In the genomic region with DNA sequence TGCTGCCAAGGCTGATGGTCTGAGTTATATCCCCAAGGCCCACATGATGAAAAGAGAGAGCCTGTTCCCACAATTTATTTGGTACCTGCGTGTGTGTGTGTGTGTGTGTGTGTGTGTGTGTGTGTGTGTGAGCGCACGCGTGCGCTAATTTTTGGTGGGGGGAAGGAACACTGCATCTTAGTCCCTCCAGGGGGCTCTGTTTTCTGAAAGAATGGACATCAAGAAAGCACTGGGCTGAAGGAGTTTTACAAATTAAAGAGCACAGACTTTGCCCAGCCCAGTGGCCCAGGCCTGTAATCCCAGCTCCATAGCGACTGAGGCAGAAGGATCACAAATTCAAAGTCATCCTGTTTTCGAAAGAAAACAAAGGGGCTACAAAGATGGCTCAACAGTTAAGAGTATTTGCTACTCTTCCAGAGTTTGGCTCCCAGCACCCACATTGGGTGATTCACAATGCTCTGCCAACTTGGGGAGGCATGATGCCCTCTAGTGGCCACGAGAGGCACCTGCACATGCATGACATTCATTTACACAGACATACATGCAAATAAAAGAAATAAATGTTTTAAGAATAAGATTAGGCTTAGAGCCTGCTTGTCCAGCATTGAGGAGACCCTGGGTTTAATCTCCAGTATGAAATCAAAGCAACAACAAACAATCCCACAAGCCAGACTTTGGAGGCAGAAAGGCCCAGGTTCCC, we compare ENCODE assay signal across 10 mouse cellular contexts. TPM values are rescaled to one million over a fixed set of nuclear protein-coding genes. Genes with fewer than 3 reads are reported as not detected.
DNase-seq lines count a peak whose midpoint lies in the region; ATAC-seq and TF ChIP-seq lines count a peak whose summit lies in the region.
"Had no signal": no experiment of that assay in that cellular context is flagged by ENCODE, and none has a peak within 500 bp of the region (broad histone marks: within the 10 kb centered on the region; RNA-seq: fewer than 3 reads in every experiment).

No protein-coding gene starts in this region.

- H3K79me2 ChIP-seq in heart, adult 2 months (replicated peaks; ENCODE audit: control insufficient read depth, insufficient read depth, low read length): no peaks in the 10 kb centered on the region

- no peak for TF ChIP-seq EP300 in heart, adult 2 months (IDR thresholded peaks at IDR 0.05; ENCODE audit: insufficient read depth, low read depth, low read length)

- H3K9me3 ChIP-seq in heart, embryonic 12.5 days (replicated peaks): peaks cover 6% of the 10 kb centered on the region; the same call in 1 of the 2 replicates
- H3K9me3 ChIP-seq in lung, embryonic 14.5 days (ENCODE audit: low read depth, low read length): peaks cover 2% of the 10 kb centered on the region; the same call in 1 of the 2 replicates
- H3K9me3 ChIP-seq: heart, embryonic 10.5 days; limb, embryonic 15.5 days had no signal

- peak; percentile 70 for TF ChIP-seq CTCF in heart, adult 2 months (IDR thresholded peaks at IDR 0.05)
- peak; percentile 70 for TF ChIP-seq CTCF in lung, embryonic 14.5 days (IDR thresholded peaks at IDR 0.05; ENCODE audit: low read depth)

- no peak for TF ChIP-seq POLR2A in heart, adult 2 months (IDR thresholded peaks at IDR 0.05; ENCODE audit: insufficient read depth, low read depth, low read length)

- H3K27me3 ChIP-seq in heart, adult 2 months (ENCODE audit: control insufficient read depth, insufficient read depth, low read length): no peaks in the 10 kb centered on the region
- H3K27me3 ChIP-seq in heart, embryonic 12.5 days (replicated peaks): peaks cover 5% of the 10 kb centered on the region
- H3K27me3 ChIP-seq in lung, embryonic 14.5 days (ENCODE audit: insufficient read depth, low read length): no peaks in the 10 kb centered on the region
- H3K27me3 ChIP-seq: limb, embryonic 15.5 days had no signal

- intact Hi-C loops in heart, adult 2 months (cut with DNase I): no loop called here

- H3K4me2 ChIP-seq in heart, embryonic 12.5 days: no peak overlapping the region
- H3K4me2 ChIP-seq in lung, embryonic 14.5 days: no peak overlapping the region
- H3K4me2 ChIP-seq: limb, embryonic 15.5 days had no signal

- no peak for DNase-seq in heart, adult 2 months
- peak; percentile 33 for DNase-seq in A20 (ENCODE audit: low read depth, low spot score)
- DNase-seq in NIH3T3 (ENCODE audit: low read depth): peak; percentile 47
- peak; percentile 18 for DNase-seq in lung, embryonic 14.5 days
- no peak for DNase-seq in urinary bladder, adult 18-20 months (ENCODE audit: low spot score in 2 of 2)
- no peak for DNase-seq in heart, adult 11 months

- H3K27ac ChIP-seq in heart, adult 2 months: no peak overlapping the region
- H3K27ac ChIP-seq in heart, embryonic 12.5 days (ENCODE audit: poor library complexity, severe bottlenecking): no peak overlapping the region
- H3K27ac ChIP-seq in lung, embryonic 14.5 days (ENCODE audit: low read depth): no peak overlapping the region
- H3K27ac ChIP-seq: heart, embryonic 10.5 days; limb, embryonic 15.5 days had no signal

- H3K4me1 ChIP-seq in heart, adult 2 months (ENCODE audit: control insufficient read depth, insufficient read depth, low read length): no peaks in the 10 kb centered on the region
- H3K4me1 ChIP-seq in heart, embryonic 12.5 days (replicated peaks): no peaks in the 10 kb centered on the region
- H3K4me1 ChIP-seq in lung, embryonic 14.5 days (ENCODE audit: insufficient read depth): no peaks in the 10 kb centered on the region
- H3K4me1 ChIP-seq: limb, embryonic 15.5 days had no signal

- H3K9ac ChIP-seq in heart, adult 2 months (ENCODE audit: low read depth, low read length): no peak overlapping the region
- no peak overlapping the region for H3K9ac ChIP-seq in heart, embryonic 12.5 days
- H3K9ac ChIP-seq in lung, embryonic 14.5 days: no peak overlapping the region
- H3K9ac ChIP-seq: limb, embryonic 15.5 days had no signal

- H3K36me3 ChIP-seq in heart, adult 2 months (ENCODE audit: control insufficient read depth, insufficient read depth, low read length): no peaks in the 10 kb centered on the region
- no peaks in the 10 kb centered on the region for H3K36me3 ChIP-seq in heart, embryonic 12.5 days
- no peaks in the 10 kb centered on the region for H3K36me3 ChIP-seq in lung, embryonic 14.5 days (ENCODE audit: insufficient read depth)
- H3K36me3 ChIP-seq: heart, embryonic 10.5 days; limb, embryonic 15.5 days had no signal

- ATAC-seq in heart, embryonic 12.5 days (ENCODE audit: insufficient number of reproducible peaks, low FRiP score): no peak
- ATAC-seq in lung, embryonic 14.5 days (ENCODE audit: insufficient read depth): no peak
- ATAC-seq in activated CD4-positive, CD25-positive, alpha-beta regulatory T cell, adult 4 months: no peak

- no peak overlapping the region for H3K4me3 ChIP-seq in heart, adult 2 months
- no peak overlapping the region for H3K4me3 ChIP-seq in heart, embryonic 12.5 days
- no peak overlapping the region for H3K4me3 ChIP-seq in lung, embryonic 14.5 days (ENCODE audit: low read depth, low read length)
- H3K4me3 ChIP-seq: heart, embryonic 10.5 days; limb, embryonic 15.5 days had no signal

- 75% methylated on average over 8 of the region's 8 CpGs for WGBS in heart, adult 2 months
- WGBS in heart, embryonic 12.5 days: 76% methylated on average over 8 of the region's 8 CpGs
- 79% methylated on average over 8 of the region's 8 CpGs for WGBS in lung, embryonic 14.5 days

RNA-seq across cellular contexts. Expression of a gene that starts 45.3 kb away (rescaled TPM):
- total RNA-seq in heart, adult 2 months (2021): 1 to 10 TPM; 2.8 TPM
- 1.7 and 2.5 TPM in 2 replicates for polyA plus RNA-seq in heart, adult 2 months (2012; rRNA removed)
- 38.9 TPM in 2 replicates for polyA plus RNA-seq in heart, embryonic 12.5 days (2016; fragmentation: Nextera tagmentation; extraction: Ambion mirVana)
- 41.6 and 47.3 TPM in 2 replicates for polyA plus RNA-seq in lung, embryonic 14.5 days (2014; fragmentation: Nextera tagmentation; extraction: Ambion mirVana)
- 100 to 1,000 TPM; 124 to 145 TPM for polyA plus RNA-seq in activated CD4-positive, CD25-positive, alpha-beta regulatory T cell, adult 4 months (2017; shearing (Covaris generic))

RNA-seq across cellular contexts. Expression of a gene that starts 45.4 kb away (rescaled TPM):
- 10 to 100 TPM; 22.3 to 22.6 TPM for total RNA-seq in heart, adult 2 months (2021)
- 12.4 and 22.7 TPM in 2 replicates for polyA plus RNA-seq in heart, adult 2 months (2012; rRNA removed)
- 42.6 and 43.3 TPM in 2 replicates for polyA plus RNA-seq in heart, embryonic 12.5 days (2016; fragmentation: Nextera tagmentation; extraction: Ambion mirVana)
- 93.1 and 93.6 TPM in 2 replicates for polyA plus RNA-seq in lung, embryonic 14.5 days (2014; fragmentation: Nextera tagmentation; extraction: Ambion mirVana)
- polyA plus RNA-seq in activated CD4-positive, CD25-positive, alpha-beta regulatory T cell, adult 4 months (2017; shearing (Covaris generic)): 10 to 100 TPM; 66.3 to 74.8 TPM

Comparison
In these comparisons a context has a peak if more than half of its experiments do, and no peak if none do; other contexts are left out.
1. RNA of a gene that starts 45.3 kb away (polyA plus RNA-seq): 124 to 145 TPM in activated CD4-positive, CD25-positive, alpha-beta regulatory T cell, adult 4 months, 41.6 to 47.3 TPM in lung, embryonic 14.5 days and 38.9 TPM in heart, embryonic 12.5 days; 1.7 to 2.5 TPM in heart, adult 2 months; every median in the first group is over 10 times any median in the second.
2. DNase-seq: peak in A20 (single experiment), NIH3T3 (single experiment) and lung, embryonic 14.5 days (single experiment); none in heart, adult 2 months (0 of 2), urinary bladder, adult 18-20 months (0 of 2) and heart, adult 11 months (single experiment).